Mouse (Mus musculus) olfactory bulb, adult 2 months (tissue): ENCODE data around the gene Itgb5.

Source experiments
- CTCF ChIP-seq: fragments of 200-500 bp; IDR thresholded peaks from 2 replicates; pipeline ENCODE4 v1.5.1; 2012; ENCODE audit warnings: low read depth, mild to moderate bottlenecking, low read length, moderate library complexity; ENCODE audit not compliant: insufficient read depth
- POLR2A ChIP-seq: fragments of 200-500 bp; IDR thresholded peaks from 2 replicates; pipeline ENCODE4 v1.6.1; 2012; ENCODE audit warnings: mild to moderate bottlenecking, low read depth, low read length, moderate library complexity; ENCODE audit not compliant: insufficient read depth

- no peak for TF ChIP-seq CTCF
- no peak for TF ChIP-seq POLR2A
Measured at GRCm38 (mm10) chr16:33842081-33842880, 12.8 kb downstream of the Itgb5 start.
